Mouse (Mus musculus) neural tube, embryonic 12.5 days (tissue): Measurements from ENCODE around the gene AL731706.1. TPM values are rescaled to one million over a fixed set of nuclear protein-coding genes. Genes with fewer than 3 reads are reported as not detected.
A peak's percentile ranks its signal among the peaks of the same experiment; 100 is the strongest.
"Not testable (repeated sequence)": the region's sequence is repeated elsewhere in the genome, so short reads cannot be mapped to it uniquely, and the experiment has no call there.

Experiments
- ATAC-seq: fragments of 200-750 bp; cut with Nextera tagmentation; 2 replicates; pipeline ENCODE4 v1.8.0; 2017; ENCODE audit warnings: low read depth, mild to moderate bottlenecking, moderate TSS enrichment, moderate library complexity; ENCODE audit not compliant: low FRiP score
- H3K27ac ChIP-seq: fragments of 300-500 bp; sonication (generic); 2 replicates; pipeline ENCODE4 v1.5.1; 2016
- H3K27me3 ChIP-seq: fragments of 300-500 bp; sonication (generic); replicated peaks from 2 replicates; pipeline ENCODE4 v1.6.1; 2016; ENCODE audit warnings: mild to moderate bottlenecking
- H3K36me3 ChIP-seq: fragments of 300-500 bp; sonication (generic); 2 replicates; pipeline ENCODE4 v1.6.1; 2016; ENCODE audit warnings: mild to moderate bottlenecking
- H3K4me1 ChIP-seq: fragments of 300-500 bp; sonication (generic); 2 replicates; pipeline ENCODE4 v1.6.1; 2016
- H3K4me2 ChIP-seq: fragments of 300-500 bp; sonication (generic); replicated peaks from 2 replicates; pipeline ENCODE4 v1.6.1; 2016; ENCODE audit warnings: mild to moderate bottlenecking
- H3K4me3 ChIP-seq: fragments of 300-500 bp; sonication (generic); 2 replicates; pipeline ENCODE4 v1.5.1; 2016
- H3K9ac ChIP-seq: fragments of 300-500 bp; sonication (generic); 2 replicates; pipeline ENCODE4 v1.6.1; 2016; ENCODE audit warnings: mild to moderate bottlenecking
- H3K9me3 ChIP-seq: fragments of 300-500 bp; sonication (generic); 2 replicates; pipeline ENCODE4 v1.6.1; 2016; ENCODE audit warnings: mild to moderate bottlenecking
- WGBS: fragments of 180-500 bp; shearing (Covaris S2); methylation state at CpG from one replicate; pipeline ENCODE4 v1.1.7; 2016; 5-methylcytosine and 5-hydroxymethylcytosine counted together
- polyA plus RNA-seq: library from polyadenylated mRNA; unstranded; fragments of >200 nt; fragmentation: Nextera tagmentation; extraction: Ambion mirVana; gene quantifications from 2 replicates; pipeline ENCODE4 v1.2.1, GENCODE M21; 2016

Gene AL731706.1
- polyA plus RNA-seq, 1 experiment from 2014 or later: 25.0 TPM

DNA sequence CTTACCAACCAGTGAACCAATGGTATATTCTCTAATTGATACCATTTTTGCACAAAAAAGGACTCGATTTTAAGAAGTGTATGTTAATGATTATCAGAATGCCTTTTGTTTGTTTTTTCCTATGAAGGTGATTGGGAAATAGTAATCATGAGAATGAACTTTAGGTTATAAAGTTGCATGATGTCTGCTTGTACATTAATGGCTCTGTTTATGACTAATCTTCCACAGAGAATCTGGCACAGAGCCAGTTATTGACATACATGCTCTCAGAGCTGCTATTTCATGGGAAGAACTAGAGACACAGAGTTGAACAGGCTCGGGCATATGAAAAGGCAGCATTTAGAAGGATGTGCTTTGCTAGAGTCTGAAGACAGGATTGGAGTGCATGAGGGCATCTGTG is 4.9 kb upstream of the AL731706.1 start:
- no peaks in the 10 kb centered on the region for H3K9me3 ChIP-seq
- H3K36me3 ChIP-seq: no peaks in the 10 kb centered on the region
- 0 out of 2 replicates have a peak, but pooled peaks cover 4% of the 10 kb centered on the region for H3K4me1 ChIP-seq
- no peak overlapping the region for H3K27ac ChIP-seq
- no peak overlapping the region for H3K4me2 ChIP-seq
- no peak overlapping the region for H3K9ac ChIP-seq
- ATAC-seq: no peak
- WGBS: 81% methylated on average over 2 of the region's 2 CpGs
- no peaks in the 10 kb centered on the region for H3K27me3 ChIP-seq
- H3K4me3 ChIP-seq: no peak overlapping the region

DNA sequence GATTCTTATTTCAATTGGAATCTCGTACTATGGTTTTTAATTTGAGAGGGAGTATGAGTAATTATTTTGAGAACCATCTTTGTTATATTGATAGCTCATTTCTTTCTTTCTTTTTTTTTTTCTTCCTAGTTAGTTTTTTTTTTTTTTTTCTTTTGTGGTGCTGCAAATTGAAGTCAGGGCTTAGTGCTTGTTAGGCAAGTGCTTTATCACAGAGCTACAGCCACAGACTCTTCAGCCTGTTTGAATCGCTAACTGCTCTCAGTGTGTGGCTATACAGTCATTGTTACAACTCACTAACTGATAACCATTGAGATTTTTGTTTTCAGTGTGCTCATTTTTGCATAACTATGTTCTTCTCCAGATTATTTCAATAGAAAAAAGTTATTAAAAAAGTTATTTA is 3.3 kb upstream of the AL731706.1 start:
- no peak overlapping the region for H3K9ac ChIP-seq
- no peak overlapping the region for H3K4me3 ChIP-seq
- 0 out of 2 replicates have a peak, but pooled peaks cover 4% of the 10 kb centered on the region for H3K4me1 ChIP-seq
- H3K36me3 ChIP-seq: no peaks in the 10 kb centered on the region
- H3K27me3 ChIP-seq: no peaks in the 10 kb centered on the region
- no peak for ATAC-seq
- H3K27ac ChIP-seq: no peak overlapping the region
- H3K9me3 ChIP-seq: no peaks in the 10 kb centered on the region
- H3K4me2 ChIP-seq: no peak overlapping the region
- WGBS: 66% methylated on average over 2 of the region's 2 CpGs

DNA sequence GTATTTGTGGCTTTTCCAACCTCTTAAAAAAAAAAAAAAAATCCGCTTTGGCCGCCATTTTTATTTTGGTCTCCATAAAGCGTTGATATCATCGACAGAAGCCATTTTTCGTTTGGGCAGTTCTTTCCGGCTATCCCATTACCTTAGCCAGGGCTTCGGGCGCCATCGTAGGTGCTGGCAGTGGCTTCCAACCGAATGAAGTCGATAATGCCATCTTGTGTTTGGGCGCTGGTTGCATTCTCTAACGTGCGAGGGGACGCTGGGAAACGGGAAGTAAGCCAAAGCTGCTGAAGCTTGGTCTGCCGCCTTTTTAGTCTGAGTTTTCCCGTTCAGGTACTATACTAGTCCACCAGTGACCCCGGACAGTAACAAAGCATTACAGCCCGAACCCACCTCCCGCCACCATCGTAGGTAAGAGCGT is 772 bp upstream of the AL731706.1 start:
- Histone ChIP-seq H3K27me3 (no peaks in the 10 kb centered on the region), H3K36me3 (no peaks in the 10 kb centered on the region), H3K4me2 (peak overlapping the region; percentile 57), H3K4me1 (0 out of 2 replicates have a peak, but pooled peaks cover 4% of the 10 kb centered on the region), H3K9ac (peak overlapping the region; percentile 57), H3K9me3 (no peaks in the 10 kb centered on the region), H3K27ac (0 out of 2 replicates have a peak overlapping the region, but pooled peaks have one; percentile 38), H3K4me3 (peak overlapping the region; percentile 50)
- ATAC-seq: peak; percentile 82
- under 1% methylated on average over 23 of the region's 23 CpGs for WGBS

DNA sequence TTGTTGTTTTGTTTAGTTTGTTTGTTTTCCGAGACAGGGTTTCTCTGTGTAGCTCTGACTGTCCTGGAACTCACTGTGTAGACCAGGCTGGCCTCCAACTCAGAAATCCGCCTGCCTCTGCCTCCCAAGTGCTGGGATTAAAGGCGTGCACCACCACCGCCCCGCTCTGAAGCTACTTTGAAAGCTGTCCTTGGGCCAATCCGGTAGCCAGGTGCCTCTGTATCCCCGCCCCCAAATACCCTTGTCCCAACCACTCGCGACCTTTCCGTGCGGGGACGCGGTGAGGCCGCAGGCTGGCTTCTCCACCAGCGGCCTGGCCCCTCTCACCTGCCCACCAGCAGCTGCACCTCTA is 497 bp downstream of the AL731706.1 start:
- H3K4me1 ChIP-seq, H3K27me3 ChIP-seq, H3K9me3 ChIP-seq, H3K36me3 ChIP-seq: not testable (repeated sequence)
- Histone ChIP-seq H3K9ac (peak overlapping the region; percentile 64), H3K27ac (peak overlapping the region; percentile 74), H3K4me2 (peak overlapping the region; percentile 53), H3K4me3 (peak overlapping the region; percentile 62)
- 7% methylated on average over 15 of the region's 15 CpGs for WGBS
- ATAC-seq: peak; percentile 80

DNA sequence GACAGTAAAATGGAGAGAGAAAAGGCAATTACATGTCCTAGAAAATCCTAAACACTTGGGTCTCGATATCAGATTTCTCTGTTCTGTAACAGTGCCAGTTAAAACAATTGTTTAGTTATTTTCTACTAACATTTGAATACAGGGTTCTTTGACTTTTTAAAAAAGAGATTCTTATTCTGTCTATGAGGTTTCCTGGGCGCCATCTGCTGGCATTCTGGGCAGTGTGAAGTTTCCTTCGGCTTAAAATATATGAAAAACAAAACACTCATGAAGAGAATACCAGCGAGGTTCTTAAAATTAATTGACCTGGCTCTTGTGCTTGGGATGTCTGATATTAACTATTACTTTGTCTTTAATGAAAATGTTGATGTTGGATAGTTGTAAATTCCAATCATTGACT is 4.3 kb downstream of the AL731706.1 start:
- ATAC-seq: no peak
- WGBS: 74% methylated on average over 4 of the region's 4 CpGs
- H3K27me3 ChIP-seq: no peaks in the 10 kb centered on the region
- H3K36me3 ChIP-seq: peaks cover 15% of the 10 kb centered on the region
- H3K9me3 ChIP-seq: no peaks in the 10 kb centered on the region
- H3K27ac ChIP-seq: no peak overlapping the region
- no peak overlapping the region for H3K4me2 ChIP-seq
- H3K4me3 ChIP-seq: no peak overlapping the region
- H3K9ac ChIP-seq: no peak overlapping the region
- H3K4me1 ChIP-seq: no peaks in the 10 kb centered on the region

DNA sequence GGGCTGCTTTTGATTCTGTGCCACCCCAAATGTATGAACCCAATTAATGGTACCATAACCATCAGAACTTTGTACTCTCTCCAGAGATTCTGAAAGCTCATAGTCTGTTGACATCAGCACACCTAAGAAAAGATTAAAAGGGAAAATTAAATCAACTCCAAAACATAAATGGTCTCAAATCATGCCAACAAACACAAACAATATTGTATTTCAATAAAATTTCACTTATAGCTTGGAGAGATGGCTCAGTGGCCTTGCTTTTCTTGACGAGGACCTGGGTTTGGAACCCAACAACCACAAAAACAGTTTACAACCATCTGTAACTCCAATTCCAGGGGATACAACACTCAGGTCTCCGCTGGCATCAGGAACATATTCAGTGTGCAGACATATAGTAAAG is 5.6 kb downstream of the AL731706.1 start, which contains the start of gene AL731706.2:
Gene AL731706.2 (minus strand): TSS at position 101 of the 400 bp plus-strand sequence.
- WGBS: 95% methylated on average over 2 of the region's 2 CpGs
- Histone ChIP-seq H3K36me3 (peaks cover 26% of the 10 kb centered on the region), H3K27ac (no peak within 1 kb of the TSS), H3K9me3 (no peaks in the 10 kb centered on the region), H3K9ac (no peak within 1 kb of the TSS), H3K4me3 (no peak within 1 kb of the TSS), H3K4me2 (no peak within 1 kb of the TSS), H3K4me1 (no peaks in the 10 kb centered on the region), H3K27me3 (no peaks in the 10 kb centered on the region)
- no peak for ATAC-seq

DNA sequence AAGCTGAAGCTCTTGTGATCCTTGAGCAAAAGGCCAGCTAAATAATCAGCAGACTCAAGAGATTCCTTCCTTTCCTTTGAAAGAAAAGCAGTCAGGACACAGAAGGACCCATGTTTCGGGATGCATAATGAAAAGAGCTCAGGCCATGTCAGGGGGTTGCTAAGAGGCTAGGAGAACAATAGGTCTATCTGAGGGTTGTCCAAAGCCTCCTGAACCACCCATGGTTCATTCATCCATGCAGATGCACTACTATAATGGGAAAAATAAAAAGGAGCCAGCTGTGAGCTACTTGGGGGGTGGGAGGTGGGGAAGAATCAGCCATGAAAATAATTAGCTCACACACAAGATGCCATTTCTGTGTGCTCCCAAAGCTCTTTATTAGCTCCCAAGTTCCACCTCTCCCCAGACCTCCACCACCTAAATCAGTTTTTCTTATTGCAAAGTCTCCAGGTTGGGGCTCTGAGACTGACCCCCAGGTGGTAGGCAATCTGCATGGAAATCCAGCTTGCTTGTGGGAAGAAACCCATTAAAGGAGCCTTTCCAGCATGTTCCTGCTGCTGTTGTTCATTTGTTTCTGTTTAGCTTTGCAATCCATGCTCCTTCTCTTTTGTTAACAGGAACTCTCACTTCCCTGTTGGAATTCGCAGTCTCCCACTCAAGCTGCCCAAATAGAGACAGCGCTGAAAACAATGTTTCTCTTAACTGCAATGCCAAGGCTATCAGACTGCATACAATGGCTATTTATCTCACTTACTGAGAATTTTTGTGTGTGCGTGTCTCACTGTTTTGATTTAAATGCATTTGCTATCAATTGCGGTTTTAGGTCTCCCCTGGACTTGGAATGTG is 36.4 kb downstream of the AL731706.1 start:
- H3K4me2 ChIP-seq: no peak overlapping the region
- no peak overlapping the region for H3K4me3 ChIP-seq
- peak; percentile 55; the same call in 1 of the 2 replicates for ATAC-seq
- H3K9me3 ChIP-seq: no peaks in the 10 kb centered on the region
- no peak overlapping the region for H3K27ac ChIP-seq
- no peaks in the 10 kb centered on the region for H3K27me3 ChIP-seq
- H3K36me3 ChIP-seq: no peaks in the 10 kb centered on the region
- H3K4me1 ChIP-seq: peaks cover 9% of the 10 kb centered on the region; the same call in 1 of the 2 replicates
- no peak overlapping the region for H3K9ac ChIP-seq
- WGBS: 23% methylated on average over 5 of the region's 5 CpGs

DNA sequence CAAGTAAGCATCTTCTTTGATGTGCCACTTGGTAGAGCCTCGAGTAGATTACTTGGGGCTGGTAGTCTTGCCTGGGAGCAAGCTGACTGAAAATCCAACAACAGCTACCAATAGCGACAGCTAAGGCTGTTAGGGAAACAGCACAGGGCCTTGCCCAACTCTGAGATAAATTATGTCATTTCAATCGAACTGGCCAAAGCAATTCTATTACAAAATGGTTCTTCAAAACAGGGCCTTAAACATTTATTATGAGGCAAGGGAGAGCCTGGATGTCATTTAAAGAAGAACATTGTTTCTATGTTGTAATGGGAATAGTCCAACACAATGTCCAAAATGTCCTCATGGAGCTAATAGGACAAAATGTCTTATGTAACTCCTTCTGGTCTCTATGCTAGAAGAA is 40.8 kb downstream of the AL731706.1 start:
- no peaks in the 10 kb centered on the region for H3K36me3 ChIP-seq
- no peak overlapping the region for H3K4me3 ChIP-seq
- H3K9ac ChIP-seq: no peak overlapping the region
- H3K9me3 ChIP-seq: no peaks in the 10 kb centered on the region
- no peak for ATAC-seq
- H3K27ac ChIP-seq: no peak overlapping the region
- H3K4me2 ChIP-seq: no peak overlapping the region
- no peaks in the 10 kb centered on the region for H3K27me3 ChIP-seq
- H3K4me1 ChIP-seq: peaks cover 9% of the 10 kb centered on the region; the same call in 1 of the 2 replicates
- WGBS: 74% methylated on average over 3 of the region's 3 CpGs

DNA sequence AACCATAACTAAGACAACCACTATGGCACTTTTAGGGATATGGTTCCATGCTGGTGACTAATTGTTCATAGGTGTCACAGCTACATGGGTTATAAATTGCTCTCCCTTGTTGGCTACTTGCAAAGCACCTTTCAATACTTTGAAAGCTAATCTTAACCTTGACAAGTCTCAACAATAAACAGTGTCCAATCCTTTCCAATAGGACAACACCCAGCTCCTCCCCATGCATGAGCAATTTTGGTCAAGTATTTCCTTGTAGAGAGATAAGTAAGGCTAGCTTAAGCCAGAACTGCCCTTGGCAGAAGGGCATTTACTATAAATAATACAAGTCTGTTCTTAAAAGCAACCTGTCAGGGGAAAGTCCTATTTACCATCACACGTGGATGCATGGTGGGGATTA is 53.2 kb downstream of the AL731706.1 start:
- H3K4me2 ChIP-seq: no peak overlapping the region
- ATAC-seq: no peak
- H3K4me1 ChIP-seq: no peaks in the 10 kb centered on the region
- no peaks in the 10 kb centered on the region for H3K9me3 ChIP-seq
- no peaks in the 10 kb centered on the region for H3K27me3 ChIP-seq
- no peaks in the 10 kb centered on the region for H3K36me3 ChIP-seq
- 45% methylated on average over 1 of the region's 1 CpGs for WGBS
- H3K4me3 ChIP-seq: no peak overlapping the region
- no peak overlapping the region for H3K27ac ChIP-seq
- H3K9ac ChIP-seq: no peak overlapping the region

DNA sequence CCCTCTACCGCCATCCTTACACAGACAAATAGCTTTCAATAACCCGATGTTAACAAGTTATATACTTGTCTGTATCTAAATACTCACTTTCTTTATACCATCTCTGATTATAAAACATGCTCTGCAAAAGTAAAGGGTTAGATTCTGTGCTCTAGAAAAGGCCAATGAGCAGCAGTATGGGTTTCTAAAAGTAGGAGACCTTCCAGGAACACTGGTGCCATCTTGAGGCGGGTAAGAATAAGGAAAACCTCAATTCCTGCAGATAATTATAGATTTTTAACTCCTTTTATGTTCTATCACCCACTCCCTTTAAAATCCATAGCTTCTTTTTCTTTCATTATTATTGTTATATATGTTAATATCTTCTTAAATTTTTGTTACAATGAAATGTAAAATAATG is 55.3 kb downstream of the AL731706.1 start:
- no peaks in the 10 kb centered on the region for H3K4me1 ChIP-seq
- H3K4me2 ChIP-seq: no peak overlapping the region
- WGBS: 73% methylated on average over 3 of the region's 3 CpGs
- H3K27ac ChIP-seq: no peak overlapping the region
- H3K27me3 ChIP-seq: no peaks in the 10 kb centered on the region
- H3K9ac ChIP-seq: no peak overlapping the region
- no peaks in the 10 kb centered on the region for H3K9me3 ChIP-seq
- no peak overlapping the region for H3K4me3 ChIP-seq
- ATAC-seq: no peak
- no peaks in the 10 kb centered on the region for H3K36me3 ChIP-seq

DNA sequence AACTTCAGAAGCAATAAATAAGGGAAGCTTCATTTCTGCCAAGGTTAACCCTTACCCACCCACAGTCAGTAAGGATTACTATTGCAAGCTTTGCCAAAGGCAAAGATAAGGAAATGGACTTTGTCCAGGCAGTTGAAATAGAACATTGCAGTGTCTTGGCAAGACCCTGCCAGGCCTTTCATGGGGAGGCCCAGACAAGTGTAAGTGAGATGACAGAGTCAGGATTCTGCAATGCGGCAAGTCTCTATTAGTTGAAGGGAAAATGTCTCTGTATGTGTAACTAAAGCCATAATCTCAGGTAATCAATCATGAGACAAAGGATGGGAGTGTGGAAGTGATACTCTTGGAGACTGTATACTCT is 56.5 kb downstream of the AL731706.1 start:
- Histone ChIP-seq H3K4me3 (no peak overlapping the region), H3K4me2 (no peak overlapping the region), H3K9me3 (no peaks in the 10 kb centered on the region), H3K27me3 (no peaks in the 10 kb centered on the region), H3K4me1 (no peaks in the 10 kb centered on the region), H3K27ac (no peak overlapping the region), H3K9ac (no peak overlapping the region), H3K36me3 (no peaks in the 10 kb centered on the region)
- no peak for ATAC-seq
- 89% methylated on average over 1 of the region's 1 CpGs for WGBS

DNA sequence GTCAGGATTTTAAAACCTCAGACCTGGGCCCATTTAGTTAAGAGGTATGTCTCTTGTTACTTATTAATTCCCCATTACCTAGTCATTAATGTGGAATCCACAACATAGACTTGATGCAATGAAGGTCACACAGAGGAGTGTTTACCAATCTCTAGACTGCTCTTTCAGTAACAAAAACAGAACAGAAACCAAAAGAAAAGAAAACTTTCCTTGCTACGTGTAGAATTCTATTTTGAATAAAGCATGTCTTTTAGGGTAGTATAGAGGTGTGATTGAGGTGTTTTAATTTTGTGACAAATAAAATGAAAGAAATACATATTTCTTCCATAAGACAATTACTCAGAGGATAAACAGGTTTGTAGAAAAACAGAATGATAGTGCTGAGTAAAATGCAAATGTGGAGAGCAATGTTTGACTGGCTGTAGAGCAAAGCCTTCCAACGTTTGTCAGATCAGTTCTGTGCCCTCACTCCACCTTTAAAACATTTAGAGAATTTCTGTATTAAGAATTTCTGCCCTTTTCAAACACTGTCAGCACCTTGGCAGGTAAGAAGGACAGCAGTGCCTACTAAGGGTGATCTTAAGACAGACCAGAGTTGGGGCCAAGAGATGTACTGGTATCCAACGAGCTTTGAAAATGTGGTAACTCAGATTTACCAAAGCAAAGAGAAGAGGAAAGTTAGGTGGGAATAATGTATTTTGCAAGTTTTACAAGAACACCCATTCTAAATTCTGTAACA is 57.0 kb downstream of the AL731706.1 start:
- no peak for ATAC-seq
- no peak overlapping the region for H3K4me2 ChIP-seq
- WGBS: 84% methylated on average over 3 of the region's 3 CpGs

More for the DNA sequence above, 57.0 kb downstream of the AL731706.1 start:
- Histone ChIP-seq H3K9me3 (no peaks in the 10 kb centered on the region), H3K27me3 (no peaks in the 10 kb centered on the region), H3K4me1 (no peaks in the 10 kb centered on the region), H3K27ac (no peak overlapping the region), H3K4me3 (no peak overlapping the region), H3K36me3 (no peaks in the 10 kb centered on the region), H3K9ac (no peak overlapping the region)
